Mouse (Mus musculus) cortical plate, adult 2 months (tissue): Measurements from ENCODE around the gene Plekha3.

ENCODE experiments used
- CTCF ChIP-seq: fragments of 200-500 bp; IDR thresholded peaks from 2 replicates; pipeline ENCODE4 v1.5.1; 2011; ENCODE audit warnings: mild to moderate bottlenecking, control low read depth, low read length; ENCODE audit not compliant: insufficient read depth; ENCODE audit errors: extremely low read depth
- POLR2A ChIP-seq: fragments of 200-500 bp; IDR thresholded peaks from 2 replicates; pipeline ENCODE4 v1.6.1; 2011; ENCODE audit warnings: mild to moderate bottlenecking, low read length, control low read depth; ENCODE audit not compliant: insufficient read depth; ENCODE audit errors: extremely low read depth

DNA sequence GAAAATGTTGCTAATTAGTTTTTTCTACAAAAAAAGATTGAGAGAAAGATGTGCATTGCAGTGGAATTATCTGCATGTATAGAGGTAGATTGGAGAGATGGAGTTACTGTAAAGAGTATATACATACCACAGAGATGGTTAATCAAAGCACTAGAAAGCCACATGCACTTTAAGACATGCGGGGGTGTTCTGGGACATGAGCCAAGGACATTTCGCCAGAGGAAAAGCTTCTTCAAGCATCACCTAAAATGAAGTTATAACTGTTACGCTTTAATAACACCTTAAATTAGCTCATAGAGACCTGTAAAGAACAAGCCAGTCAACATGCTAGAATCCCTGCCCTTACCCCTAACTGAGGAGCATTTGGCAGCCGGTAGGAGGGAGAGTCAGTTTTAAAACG, 7.9 kb upstream of the Plekha3 start:
- TF ChIP-seq POLR2A, result no peak
- TF ChIP-seq CTCF, result no peak
